25 mouse cellular contexts compared by ENCODE assay signal in the genomic region with DNA sequence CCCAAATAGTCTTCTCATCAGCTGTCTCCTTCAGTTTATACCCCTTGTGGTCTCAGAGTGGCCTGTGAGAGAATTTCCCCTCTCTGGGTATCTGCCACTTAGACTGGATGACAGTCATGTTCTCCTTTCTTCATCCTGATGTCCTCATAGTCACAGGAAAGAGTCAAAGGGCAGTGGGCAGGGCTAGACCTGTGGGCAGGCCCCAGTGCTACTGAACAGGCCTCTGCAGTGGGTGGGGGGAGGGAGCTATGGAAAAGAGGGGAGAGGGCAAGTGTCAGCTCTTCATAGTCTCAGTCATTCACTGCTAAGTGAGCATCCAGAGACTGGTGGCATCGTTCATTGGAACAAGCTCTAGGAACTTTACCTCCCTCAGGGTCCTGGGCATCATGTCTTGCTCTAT. TPM values are rescaled to one million over a fixed set of nuclear protein-coding genes. Genes with fewer than 3 reads are reported as not detected.
"Had no signal": no experiment of that assay in that cellular context is flagged by ENCODE, and none has a peak within 500 bp of the region (broad histone marks: within the 10 kb centered on the region; RNA-seq: fewer than 3 reads in every experiment).

Awat1 (plus strand) TSS at position 301 of the 400 bp plus-strand sequence.

- DNase-seq: retina, postnatal 1 day; right cerebral cortex, adult 18-20 months; right cerebral cortex, postnatal 14 days; right cerebral cortex, postnatal 25 days; right cerebral cortex, postnatal 4 days; spleen, adult 18-20 months; thymus, adult 18-20 months; thymus, adult 2 months; thymus, postnatal 14 days; thymus, postnatal 25 days; thymus, postnatal 36 days; thymus, postnatal 4 days had no signal

- H3K4me3 ChIP-seq: neural tube, embryonic 13.5 days; neural tube, embryonic 15.5 days; stomach, embryonic 15.5 days had no signal

- H3K4me1 ChIP-seq: neural tube, embryonic 13.5 days; neural tube, embryonic 15.5 days; stomach, embryonic 15.5 days had no signal

RNA-seq across cellular contexts. Expression of gene Awat1, which starts in this region (rescaled TPM):
- total RNA-seq: neutrophil, adult 5-6 weeks had no signal
- polyA plus RNA-seq: neural tube, embryonic 13.5 days; neural tube, embryonic 14.5 days; neural tube, embryonic 15.5 days; small intestine, adult 2 months; spleen, adult 2 months; stomach, embryonic 14.5 days; stomach, embryonic 15.5 days; stomach, embryonic 16.5 days; stomach, postnatal 0 days; testis, adult 2 months; thymus, postnatal 0 days; urinary bladder, adult 2 months had no signal
